Mouse (Mus musculus) stomach, postnatal 0 days (tissue): Measurements from ENCODE around the gene Spen. TPM values are rescaled to one million over a fixed set of nuclear protein-coding genes. Genes with fewer than 3 reads are reported as not detected.

Source experiments
- ATAC-seq: fragments of 200-750 bp; cut with Nextera tagmentation; 2 replicates; pipeline ENCODE4 v1.8.0; 2017; ENCODE audit not compliant: low FRiP score, low TSS enrichment
- DNase-seq: peaks from one replicate; pipeline ENCODE4 v3.0.0-alpha.2; 2016; ENCODE audit warnings: low spot score
- H3K27ac ChIP-seq: fragments of 300-500 bp; sonication (generic); replicated peaks from 2 replicates; pipeline ENCODE4 v1.5.1; 2014; ENCODE audit warnings: mild to moderate bottlenecking, control low read depth
- H3K27me3 ChIP-seq: fragments of 300-500 bp; sonication (generic); 2 replicates; pipeline ENCODE4 v1.6.1; 2014; ENCODE audit warnings: low read length; ENCODE audit not compliant: control insufficient read depth, insufficient read depth
- H3K36me3 ChIP-seq: fragments of 300-500 bp; sonication (generic); 2 replicates; pipeline ENCODE4 v1.6.1; 2014; ENCODE audit warnings: low read length, mixed read lengths; ENCODE audit not compliant: control insufficient read depth, insufficient read depth
- H3K4me1 ChIP-seq: fragments of 300-500 bp; sonication (generic); replicated peaks from 2 replicates; pipeline ENCODE4 v1.6.1; 2014; ENCODE audit warnings: antibody characterized with exemption; ENCODE audit not compliant: control insufficient read depth, insufficient read depth
- H3K4me2 ChIP-seq: fragments of 300-500 bp; sonication (generic); replicated peaks from 2 replicates; pipeline ENCODE4 v1.6.1; 2014; ENCODE audit warnings: low read depth, mild to moderate bottlenecking, control low read depth, moderate library complexity
- H3K4me3 ChIP-seq: fragments of 300-500 bp; sonication (generic); 2 replicates; pipeline ENCODE4 v1.5.1; 2014; ENCODE audit warnings: low read depth, low read length, control low read depth
- H3K9ac ChIP-seq: fragments of 300-500 bp; sonication (generic); 2 replicates; pipeline ENCODE4 v1.6.1; 2014; ENCODE audit warnings: mild to moderate bottlenecking, low read length, control low read depth, mixed read lengths
- H3K9me3 ChIP-seq: fragments of 300-500 bp; sonication (generic); 2 replicates; pipeline ENCODE4 v1.6.1; 2016; ENCODE audit warnings: low read length; ENCODE audit not compliant: control insufficient read depth
- CTCF ChIP-seq: IDR thresholded peaks from 2 replicates; pipeline ENCODE4 v1.5.1; 2016; ENCODE audit warnings: antibody characterized with exemption, low read depth, mild to moderate bottlenecking, moderate library complexity
- EP300 ChIP-seq: optimal IDR thresholded peaks from 2 replicates; pipeline ENCODE3; 2016; ENCODE audit warnings: antibody characterized with exemption
- WGBS: fragments of 180-500 bp; shearing (Covaris S2); extraction: QIAGEN DNeasy Blood & Tissue Kit; methylation state at CpG from one replicate; pipeline ENCODE4 v1.1.7; 2014; 5-methylcytosine and 5-hydroxymethylcytosine counted together
- polyA plus RNA-seq: library from polyadenylated mRNA; unstranded; fragments of >200 nt; fragmentation: Nextera tagmentation; extraction: Ambion mirVana; gene quantifications from 2 replicates; pipeline ENCODE4 v1.2.1, GENCODE M21; 2015

Gene Spen
- polyA plus RNA-seq, 1 experiment from 2014 or later = 2.9 TPM

DNA sequence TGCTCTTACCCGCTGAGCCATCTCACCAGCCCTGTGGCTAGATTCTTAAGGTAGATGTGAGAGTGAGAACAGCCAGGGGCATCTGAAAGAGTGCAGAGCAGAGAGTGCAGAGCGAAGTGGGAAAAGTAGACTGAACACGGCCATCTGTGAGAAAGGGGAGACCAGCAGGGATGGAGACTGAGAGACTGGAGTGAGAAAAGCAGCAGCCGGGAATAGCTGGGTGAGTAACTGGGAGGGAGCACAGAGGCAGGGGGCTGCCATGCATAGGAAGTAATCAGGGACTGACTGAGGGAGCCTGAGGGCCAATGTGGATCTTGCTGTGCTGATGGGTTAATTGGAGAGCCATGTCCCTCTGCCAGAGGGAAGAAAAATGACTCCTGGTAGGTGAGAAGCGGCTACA, 35.7 kb downstream of the Spen start:
- DNase-seq (no peak), ATAC-seq (no peak)
- Histone ChIP-seq H3K27me3 (no peaks in the 10 kb centered on the region), H3K4me2 (no peak overlapping the region), H3K9me3 (no peaks in the 10 kb centered on the region), H3K36me3 (no peaks in the 10 kb centered on the region), H3K27ac (no peak overlapping the region; the same call in 1 of the 2 replicates), H3K9ac (no peak overlapping the region), H3K4me3 (no peak overlapping the region), H3K4me1 (peaks cover 8% of the 10 kb centered on the region; the same call in 1 of the 2 replicates)
- WGBS = 71% methylated on average over 5 of the region's 5 CpGs
- TF ChIP-seq EP300 = no peak
- TF ChIP-seq CTCF = no peak

DNA sequence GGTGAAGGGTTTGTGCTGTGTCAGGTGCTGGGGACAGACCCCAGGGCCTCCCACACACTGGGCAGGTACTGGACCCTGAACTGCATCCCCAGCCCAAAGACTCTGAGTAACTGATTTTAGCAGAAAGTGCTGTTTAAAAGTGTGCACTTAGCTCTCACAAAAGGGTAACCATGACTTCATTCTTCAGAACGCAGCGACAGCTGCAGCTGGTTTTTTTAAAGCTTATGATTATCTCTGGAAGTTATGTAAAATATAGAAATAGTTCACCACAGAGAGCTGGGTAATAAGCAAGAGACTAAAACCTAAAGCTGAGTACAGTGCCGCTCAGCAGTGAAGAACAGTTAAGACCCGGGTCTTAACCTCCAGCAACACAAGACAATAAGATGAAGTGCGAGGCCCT, 37.3 kb downstream of the Spen start:
- no peaks in the 10 kb centered on the region for H3K36me3 ChIP-seq
- no peaks in the 10 kb centered on the region for H3K9me3 ChIP-seq
- TF ChIP-seq CTCF (no peak), EP300 (no peak)
- no peak for DNase-seq
- no peaks in the 10 kb centered on the region for H3K4me1 ChIP-seq
- ATAC-seq = no peak; the same call in 1 of the 2 replicates
- H3K27ac ChIP-seq = peak overlapping the region; percentile 71
- H3K4me2 ChIP-seq = no peak overlapping the region
- H3K9ac ChIP-seq = no peak overlapping the region
- no peak overlapping the region for H3K4me3 ChIP-seq
- no peaks in the 10 kb centered on the region for H3K27me3 ChIP-seq
- 23% methylated on average over 5 of the region's 5 CpGs for WGBS

DNA sequence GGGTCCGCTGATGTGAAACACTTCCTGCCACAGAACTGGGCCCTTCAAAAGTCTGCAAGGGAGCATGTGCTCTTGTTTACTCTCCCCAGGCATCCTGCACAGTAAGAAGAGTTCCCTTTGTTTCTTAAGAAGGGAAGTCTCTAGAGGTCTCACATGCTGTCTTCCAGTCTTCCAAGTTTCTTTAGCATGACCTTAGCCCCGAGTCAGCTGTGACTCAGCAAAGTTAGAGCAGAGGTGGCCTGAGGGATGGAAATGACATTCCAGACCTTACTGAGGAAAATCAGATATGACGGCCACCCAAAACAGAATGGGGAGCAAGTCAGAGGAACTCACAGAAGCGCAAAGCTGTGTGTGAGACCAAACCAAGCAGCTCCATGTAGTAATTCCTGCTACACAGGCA, 37.8 kb downstream of the Spen start:
- TF ChIP-seq EP300 = no peak
- TF ChIP-seq CTCF = no peak
- Histone ChIP-seq H3K4me2 (no peak overlapping the region), H3K36me3 (no peaks in the 10 kb centered on the region), H3K9me3 (no peaks in the 10 kb centered on the region), H3K4me1 (no peaks in the 10 kb centered on the region), H3K9ac (0 out of 2 replicates have a peak overlapping the region, but pooled peaks have one; percentile 8), H3K27ac (peak overlapping the region; percentile 71), H3K4me3 (no peak overlapping the region), H3K27me3 (no peaks in the 10 kb centered on the region)
- DNase-seq (no peak), ATAC-seq (no peak)
- WGBS = 50% methylated on average over 4 of the region's 4 CpGs

DNA sequence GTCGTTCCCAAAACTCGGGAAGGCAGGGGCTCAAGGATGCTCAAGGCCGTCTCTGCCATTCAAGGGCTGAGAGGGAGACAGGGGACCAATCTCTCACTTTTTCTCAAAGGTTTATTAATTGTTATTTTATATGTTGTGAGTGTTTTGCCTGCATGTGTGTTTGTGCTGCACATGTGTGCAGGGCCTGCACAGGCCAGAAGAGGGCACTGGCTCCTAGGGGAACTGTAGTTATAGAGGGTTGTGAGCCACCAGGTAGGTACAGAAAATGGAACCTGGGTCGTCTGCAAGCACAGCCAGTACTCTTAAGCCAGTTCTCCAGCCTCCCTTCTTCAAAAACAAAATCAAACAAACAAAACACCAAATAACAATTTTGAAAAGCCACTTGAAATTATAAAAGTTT, 49.7 kb downstream of the Spen start:
- DNase-seq (no peak), ATAC-seq (no peak)
- H3K4me2 ChIP-seq = no peak overlapping the region
- H3K9me3 ChIP-seq = no peaks in the 10 kb centered on the region
- no peak overlapping the region for H3K9ac ChIP-seq
- TF ChIP-seq CTCF = peak; percentile 72
- no peak for TF ChIP-seq EP300
- H3K4me1 ChIP-seq = no peaks in the 10 kb centered on the region
- no peak overlapping the region for H3K27ac ChIP-seq
- peaks cover 36% of the 10 kb centered on the region for H3K36me3 ChIP-seq
- no peak overlapping the region for H3K4me3 ChIP-seq
- H3K27me3 ChIP-seq = no peaks in the 10 kb centered on the region
- 91% methylated on average over 4 of the region's 4 CpGs for WGBS

DNA sequence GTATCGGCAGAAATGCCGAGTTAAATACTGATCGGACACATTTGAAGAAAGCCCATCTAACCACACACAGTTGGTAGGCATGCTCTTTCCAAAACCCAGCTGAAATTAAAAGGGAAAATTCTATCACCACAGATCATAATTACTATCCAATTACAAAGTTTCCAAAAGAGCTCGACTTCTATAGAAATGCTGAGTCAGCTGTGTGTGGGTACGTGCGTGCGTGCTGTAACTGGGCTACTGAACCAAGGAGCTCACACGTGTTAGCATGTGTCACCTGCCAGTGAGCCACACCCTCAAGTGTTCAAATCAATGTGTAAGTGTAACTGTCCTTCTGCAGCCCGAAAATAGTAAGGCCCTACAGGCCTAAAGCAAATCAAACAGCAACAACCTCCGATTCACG, 50.8 kb downstream of the Spen start:
- Histone ChIP-seq H3K4me2 (no peak overlapping the region), H3K36me3 (peaks cover 43% of the 10 kb centered on the region), H3K4me1 (no peaks in the 10 kb centered on the region), H3K9ac (no peak overlapping the region), H3K27ac (no peak overlapping the region), H3K4me3 (no peak overlapping the region), H3K9me3 (no peaks in the 10 kb centered on the region), H3K27me3 (no peaks in the 10 kb centered on the region)
- TF ChIP-seq CTCF (no peak), EP300 (no peak)
- 94% methylated on average over 11 of the region's 11 CpGs for WGBS
- ATAC-seq (no peak), DNase-seq (no peak)

DNA sequence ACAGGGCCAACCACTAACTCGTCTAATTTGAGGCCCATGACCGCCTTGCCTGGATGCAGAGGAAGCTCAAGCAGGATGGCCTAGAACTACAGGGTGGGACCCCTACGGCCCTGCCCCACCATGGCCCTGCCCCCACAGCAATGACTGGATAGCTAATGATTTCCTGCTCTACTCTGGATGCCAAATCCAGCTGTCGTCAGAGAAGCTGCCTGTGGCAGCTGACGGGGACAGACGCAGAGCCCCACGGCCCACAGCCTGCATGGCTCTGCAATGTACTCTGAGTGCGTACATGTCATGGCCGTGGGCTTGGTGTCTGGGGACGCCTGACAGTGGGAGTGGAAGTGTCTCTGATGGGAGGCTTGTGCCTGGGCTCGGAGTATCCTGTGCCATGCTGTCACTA, 54.3 kb downstream of the Spen start:
- Histone ChIP-seq H3K36me3 (peaks cover 42% of the 10 kb centered on the region), H3K4me3 (no peak overlapping the region), H3K9ac (no peak overlapping the region), H3K27ac (no peak overlapping the region), H3K4me1 (no peaks in the 10 kb centered on the region), H3K27me3 (no peaks in the 10 kb centered on the region), H3K4me2 (no peak overlapping the region), H3K9me3 (no peaks in the 10 kb centered on the region)
- ATAC-seq = 0 out of 2 replicates have a peak, but pooled peaks have one; percentile 27
- no peak for DNase-seq
- TF ChIP-seq EP300 = no peak
- TF ChIP-seq CTCF = no peak
- WGBS = 73% methylated on average over 11 of the region's 11 CpGs
